Mouse (Mus musculus) C2C12 (cell line): ENCODE data around the gene Slc6a9. TPM values are rescaled to one million over a fixed set of nuclear protein-coding genes. Genes with fewer than 3 reads are reported as not detected.

ENCODE experiments used
- H3K27me3 ChIP-seq: one replicate; pipeline ENCODE4 v1.6.1; 2011; ENCODE audit not compliant: control insufficient read depth, insufficient read depth, insufficient read length
- H3K36me3 ChIP-seq: one replicate; pipeline ENCODE4 v1.6.1; 2011; ENCODE audit not compliant: control insufficient read depth, insufficient read depth
- H3K4me3 ChIP-seq: one replicate; pipeline ENCODE4 v1.5.1; 2011; ENCODE audit warnings: mild to moderate bottlenecking, control low read depth; ENCODE audit not compliant: poor library complexity, insufficient read depth, severe bottlenecking
- H3K79me2 ChIP-seq: one replicate; pipeline ENCODE4 v1.6.1; 2011; ENCODE audit not compliant: control insufficient read depth, insufficient read depth
- H3K79me3 ChIP-seq: one replicate; pipeline ENCODE4 v1.6.1; 2011; ENCODE audit warnings: low read depth, control low read depth
- H3ac ChIP-seq: one replicate; pipeline ENCODE3; 2011; ENCODE audit warnings: low read depth; ENCODE audit not compliant: control insufficient read depth, insufficient read length
- CEBPB ChIP-seq: IDR thresholded peaks from one replicate; pipeline ENCODE4 v1.6.1; 2011; ENCODE audit warnings: low read depth, mild to moderate bottlenecking, control low read depth, moderate library complexity
- CTCF ChIP-seq: IDR thresholded peaks from one replicate; pipeline ENCODE4 v1.5.1; 2011; ENCODE audit not compliant: control insufficient read depth, insufficient read depth, insufficient read length
- FOSL1 ChIP-seq: IDR thresholded peaks from one replicate; pipeline ENCODE4 v1.8.0; 2011; ENCODE audit warnings: mild to moderate bottlenecking, low read length; ENCODE audit not compliant: poor library complexity, insufficient read depth, severe bottlenecking
- MAX ChIP-seq: IDR thresholded peaks from one replicate; pipeline ENCODE4 v1.6.1; 2011; ENCODE audit warnings: mild to moderate bottlenecking, control low read depth
- MYOD1 ChIP-seq: IDR thresholded peaks from one replicate; pipeline ENCODE4 v1.6.1; 2011; ENCODE audit warnings: low read depth; ENCODE audit not compliant: control insufficient read depth, insufficient read length
- MYOG ChIP-seq: IDR thresholded peaks from one replicate; pipeline ENCODE4 v1.6.1; 2011; ENCODE audit not compliant: control insufficient read depth, insufficient read length; ENCODE audit errors: extremely low read depth
- USF1 ChIP-seq: IDR thresholded peaks from one replicate; pipeline ENCODE4 v1.6.1; 2011; ENCODE audit warnings: low read depth, mild to moderate bottlenecking, control low read depth, moderate library complexity
- polyA plus RNA-seq: library from polyadenylated mRNA; unstranded; fragments of >200 nt; fragmentation: generic; extraction: Trizol; gene quantifications from one replicate; pipeline ENCODE4 v1.2.1, GENCODE M21; 2012; ENCODE audit warnings: missing spikeins

Gene Slc6a9
- polyA plus RNA-seq, 1 experiment = 14.4 TPM

DNA sequence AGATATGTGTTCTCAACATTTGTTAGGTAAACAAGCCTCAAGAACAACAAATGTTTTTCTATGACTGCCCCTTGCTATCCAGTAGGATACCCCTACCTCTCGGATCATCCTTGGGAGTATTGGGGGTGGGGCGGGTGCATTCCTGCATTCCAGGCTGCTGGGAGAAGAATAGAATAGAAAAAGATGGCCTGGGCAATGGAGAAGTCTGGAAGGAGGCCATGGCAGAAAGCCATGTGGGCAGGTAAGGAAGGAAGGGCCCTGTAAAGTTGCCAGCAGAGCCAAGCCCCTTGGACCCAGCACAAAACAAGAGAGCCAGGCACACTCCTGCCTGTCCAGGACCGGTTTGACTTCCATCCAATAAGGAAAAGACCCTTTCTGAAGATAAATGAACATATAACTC lies 79.1 kb downstream of the Slc6a9 start:
- Histone ChIP-seq H3K79me3 (peaks cover 51% of the 10 kb centered on the region), H3K79me2 (peaks cover 63% of the 10 kb centered on the region), H3K27me3 (no peaks in the 10 kb centered on the region), H3K36me3 (peaks cover 29% of the 10 kb centered on the region), H3K4me3 (peak overlapping the region; percentile 83), H3ac (no peak overlapping the region)
- TF ChIP-seq MAX = no peak
- TF ChIP-seq MYOG = no peak
- no peak for TF ChIP-seq CEBPB
- TF ChIP-seq CTCF = no peak
- no peak for TF ChIP-seq MYOD1
- no peak for TF ChIP-seq FOSL1
- no peak for TF ChIP-seq USF1

DNA sequence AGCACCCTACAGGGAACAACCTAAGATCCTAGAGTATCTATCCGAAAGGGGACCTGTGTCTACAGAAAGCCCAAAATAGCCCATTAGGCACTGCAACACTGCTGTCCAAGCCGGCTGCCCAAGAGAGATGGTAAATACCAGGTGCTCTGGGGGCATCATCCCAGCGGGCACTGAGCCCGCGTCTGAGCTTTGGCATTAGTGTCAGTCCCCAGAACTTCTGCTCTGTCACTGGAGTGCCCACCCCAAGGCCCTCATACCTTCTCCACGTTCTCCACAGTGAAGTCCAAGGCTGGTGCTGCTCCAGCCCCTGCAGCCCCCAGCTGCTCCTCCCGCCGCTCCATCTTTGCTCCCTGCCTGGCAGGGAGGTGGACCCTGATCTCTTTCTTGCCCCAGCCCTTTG lies 79.7 kb downstream of the Slc6a9 start:
- peaks cover 46% of the 10 kb centered on the region for H3K79me3 ChIP-seq
- no peaks in the 10 kb centered on the region for H3K27me3 ChIP-seq
- peak overlapping the region; percentile 63 for H3ac ChIP-seq
- no peak for TF ChIP-seq CTCF
- TF ChIP-seq MYOD1 = no peak
- no peak for TF ChIP-seq CEBPB
- no peak for TF ChIP-seq USF1
- no peak for TF ChIP-seq MAX
- TF ChIP-seq FOSL1 = no peak
- TF ChIP-seq MYOG = no peak
- H3K79me2 ChIP-seq = peaks cover 57% of the 10 kb centered on the region
- H3K4me3 ChIP-seq = peak overlapping the region; percentile 83
- H3K36me3 ChIP-seq = peaks cover 24% of the 10 kb centered on the region

DNA sequence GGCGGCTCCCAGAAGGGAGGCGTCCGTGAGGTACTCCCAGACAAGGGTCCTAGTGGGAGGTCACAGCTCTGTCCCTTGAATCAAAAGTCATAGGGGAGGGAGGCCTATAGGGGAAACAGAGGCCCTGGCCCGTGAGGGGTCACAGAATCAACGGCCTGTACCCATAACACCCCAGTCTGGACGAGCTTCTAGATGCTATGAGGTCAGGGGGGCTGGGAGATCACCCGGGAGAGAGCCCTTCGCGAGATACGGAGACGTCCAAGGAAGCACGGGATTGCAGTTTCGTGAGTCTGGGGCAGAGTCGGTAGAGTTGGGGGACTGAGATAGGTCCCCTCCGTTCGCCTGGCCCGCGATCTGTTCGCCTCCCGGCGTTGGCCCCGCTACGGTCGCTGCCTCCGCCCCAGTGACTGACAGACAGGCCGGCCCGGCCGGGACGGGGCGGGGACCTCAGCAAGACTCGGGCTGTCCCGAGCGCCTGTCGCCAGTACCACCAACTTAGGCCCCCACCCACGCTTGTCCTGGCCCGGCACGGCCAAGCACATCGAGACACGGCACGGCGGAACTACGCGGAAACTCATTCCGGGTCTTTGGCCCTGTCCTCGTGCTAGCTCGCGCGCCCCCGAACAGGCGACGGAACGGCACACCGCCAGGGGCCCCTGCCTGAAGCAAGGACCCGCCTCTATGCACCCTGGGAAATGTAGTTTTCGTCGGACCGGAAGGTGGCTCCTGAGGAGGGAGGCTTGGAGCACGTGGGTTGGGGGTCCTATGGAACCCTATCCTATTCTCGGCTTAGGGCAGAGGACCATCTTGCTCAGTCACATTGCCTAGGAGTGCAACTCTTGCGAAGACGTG lies 80.5 kb downstream of the Slc6a9 start, which contains the start of gene Ipo13:
Gene Ipo13 (minus strand): TSS at position 409 of the 852 bp plus-strand sequence.
- TF ChIP-seq CEBPB (no peak), CTCF (no peak), MAX (peak; percentile 98), MYOG (no peak), USF1 (peak; percentile 79), MYOD1 (no peak), FOSL1 (no peak)
- H3K4me3 ChIP-seq = peak within 1 kb of the TSS; percentile 83
- H3K36me3 ChIP-seq = peaks cover 20% of the 10 kb centered on the region
- no peaks in the 10 kb centered on the region for H3K27me3 ChIP-seq
- peaks cover 39% of the 10 kb centered on the region for H3K79me3 ChIP-seq
- peaks cover 49% of the 10 kb centered on the region for H3K79me2 ChIP-seq
- peak within 1 kb of the TSS; percentile 73 for H3ac ChIP-seq

DNA sequence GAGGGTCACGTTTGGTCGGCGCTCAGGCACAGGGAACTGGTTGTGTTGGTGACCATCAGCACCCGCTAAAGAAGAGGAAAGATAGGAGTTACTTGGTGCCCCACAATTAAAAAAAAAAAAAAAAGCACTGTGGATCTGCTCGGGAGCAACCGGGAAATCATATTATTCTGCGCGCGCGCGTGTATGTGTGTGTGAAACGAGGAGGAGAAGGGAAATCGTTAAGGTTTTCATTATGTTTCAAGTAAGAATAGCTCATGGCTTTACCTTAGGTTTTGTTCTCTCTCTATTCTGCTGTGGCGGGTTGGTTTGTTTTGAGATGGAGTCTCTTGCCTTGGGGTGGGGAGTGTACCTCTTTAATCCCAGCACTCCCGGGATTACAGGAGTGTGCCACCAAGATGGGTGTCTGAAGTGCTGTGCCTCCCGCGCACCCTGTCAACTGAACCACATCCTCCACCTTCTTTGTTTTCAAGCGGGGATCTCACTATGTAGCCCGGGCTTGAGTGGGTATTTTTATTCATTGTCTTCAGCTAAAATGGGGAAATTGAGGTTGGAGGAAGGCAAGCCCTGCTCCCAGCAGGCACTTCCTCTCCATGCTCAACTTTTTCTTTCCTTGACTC lies 81.3 kb downstream of the Slc6a9 start:
- Histone ChIP-seq H3K36me3 (peaks cover 14% of the 10 kb centered on the region), H3K79me3 (peaks cover 33% of the 10 kb centered on the region), H3K27me3 (no peaks in the 10 kb centered on the region), H3K4me3 (peak overlapping the region; percentile 83), H3ac (peak overlapping the region; percentile 73), H3K79me2 (peaks cover 42% of the 10 kb centered on the region)
- TF ChIP-seq MYOG (no peak), CEBPB (no peak), FOSL1 (no peak), MAX (no peak), CTCF (no peak), MYOD1 (no peak), USF1 (no peak)

DNA sequence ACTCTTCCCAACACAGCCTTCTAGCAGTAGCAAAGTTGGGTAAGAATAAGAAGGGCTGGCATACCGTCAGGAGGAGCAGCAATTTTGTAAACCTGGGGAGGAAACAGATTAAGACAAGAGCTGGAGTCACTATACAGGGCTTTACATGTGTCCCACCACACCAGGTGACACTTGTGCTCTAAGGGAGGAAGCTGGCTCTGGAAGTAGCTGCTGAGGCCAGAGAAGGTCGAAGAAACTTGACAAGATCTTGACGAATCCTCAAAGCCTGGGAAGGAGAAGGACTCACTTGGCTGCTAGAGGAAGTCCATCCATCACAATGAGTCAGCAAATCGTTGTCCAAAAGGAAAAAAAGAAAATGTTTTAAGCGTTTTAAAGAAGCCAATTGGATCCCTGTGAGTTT lies 82.1 kb downstream of the Slc6a9 start:
- peaks cover 34% of the 10 kb centered on the region for H3K79me2 ChIP-seq
- H3ac ChIP-seq = no peak overlapping the region
- H3K79me3 ChIP-seq = peaks cover 27% of the 10 kb centered on the region
- no peak for TF ChIP-seq MYOD1
- no peak for TF ChIP-seq CEBPB
- no peak for TF ChIP-seq FOSL1
- no peak for TF ChIP-seq USF1
- no peak for TF ChIP-seq CTCF
- no peak for TF ChIP-seq MYOG
- no peak for TF ChIP-seq MAX
- no peak overlapping the region for H3K4me3 ChIP-seq
- peaks cover 9% of the 10 kb centered on the region for H3K36me3 ChIP-seq
- no peaks in the 10 kb centered on the region for H3K27me3 ChIP-seq
